Mouse (Mus musculus) embryonic facial prominence, embryonic 10.5 days (tissue): Measurements from ENCODE around the gene Cldn34c4. TPM values are rescaled to one million over a fixed set of nuclear protein-coding genes. Genes with fewer than 3 reads are reported as not detected.

Experiments used
- DNase-seq: peaks from one replicate; pipeline ENCODE4 v3.0.0-alpha.2; 2017; ENCODE audit warnings: low spot score
- H3K27ac ChIP-seq: fragments of 300-500 bp; sonication (generic); replicated peaks from 2 replicates; pipeline ENCODE4 v1.5.1; 2016; ENCODE audit warnings: mild to moderate bottlenecking
- H3K27me3 ChIP-seq: fragments of 300-500 bp; sonication (generic); replicated peaks from 2 replicates; pipeline ENCODE4 v1.6.1; 2016; ENCODE audit warnings: low read depth, mild to moderate bottlenecking; ENCODE audit not compliant: poor library complexity, severe bottlenecking
- H3K36me3 ChIP-seq: fragments of 300-500 bp; sonication (generic); replicated peaks from 2 replicates; pipeline ENCODE4 v1.6.1; 2016; ENCODE audit warnings: mild to moderate bottlenecking, moderate library complexity
- H3K4me1 ChIP-seq: fragments of 300-500 bp; sonication (generic); 2 replicates; pipeline ENCODE4 v1.6.1; 2016
- H3K4me3 ChIP-seq: fragments of 300-500 bp; sonication (generic); 2 replicates; pipeline ENCODE4 v1.5.1; 2016; ENCODE audit warnings: mild to moderate bottlenecking, moderate library complexity
- H3K9me3 ChIP-seq: fragments of 300-500 bp; sonication (generic); 2 replicates; pipeline ENCODE4 v1.6.1; 2016; ENCODE audit warnings: mild to moderate bottlenecking
- WGBS: fragments of 180-500 bp; shearing (Covaris S2); methylation state at CpG from one replicate; pipeline ENCODE4 v1.1.7; 2016; 5-methylcytosine and 5-hydroxymethylcytosine counted together
- polyA plus RNA-seq: library from polyadenylated mRNA; unstranded; fragments of >200 nt; fragmentation: Nextera tagmentation; extraction: Ambion mirVana; gene quantifications from 2 replicates; pipeline ENCODE4 v1.2.1, GENCODE M21; 2016

Gene Cldn34c4
- polyA plus RNA-seq: not detected in 2 replicates

DNA sequence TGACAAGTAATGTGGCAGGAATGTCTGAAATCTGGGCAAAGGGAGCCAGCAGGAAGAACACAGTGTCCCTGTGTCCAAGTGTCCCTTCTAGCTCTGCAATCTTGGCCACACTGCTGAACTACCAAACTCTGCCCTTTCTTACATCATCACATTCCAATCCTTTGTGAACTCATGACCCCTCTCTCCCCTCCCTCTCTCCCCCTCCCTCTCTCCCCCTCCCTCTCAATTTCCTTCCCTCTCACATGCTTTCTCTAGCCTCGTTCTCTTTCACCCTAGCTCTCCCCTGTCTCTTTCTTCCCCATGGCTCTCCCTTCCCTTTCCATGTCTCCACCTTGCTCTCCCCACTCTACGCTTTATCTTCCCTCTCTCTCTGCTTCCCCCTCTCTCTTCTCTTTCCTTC lies at the start of gene Cldn34c4:
Cldn34c4 (minus strand) TSS at position 101 of the 400 bp plus-strand sequence.
- H3K36me3 ChIP-seq: no peaks in the 10 kb centered on the region
- H3K4me3 ChIP-seq: no peak within 1 kb of the TSS
- no peak for DNase-seq
- no peaks in the 10 kb centered on the region for H3K27me3 ChIP-seq
- no peak within 1 kb of the TSS for H3K27ac ChIP-seq
- H3K4me1 ChIP-seq: no peaks in the 10 kb centered on the region
- WGBS: 62% methylated on average over 2 of the region's 2 CpGs
- H3K9me3 ChIP-seq: no peaks in the 10 kb centered on the region

DNA sequence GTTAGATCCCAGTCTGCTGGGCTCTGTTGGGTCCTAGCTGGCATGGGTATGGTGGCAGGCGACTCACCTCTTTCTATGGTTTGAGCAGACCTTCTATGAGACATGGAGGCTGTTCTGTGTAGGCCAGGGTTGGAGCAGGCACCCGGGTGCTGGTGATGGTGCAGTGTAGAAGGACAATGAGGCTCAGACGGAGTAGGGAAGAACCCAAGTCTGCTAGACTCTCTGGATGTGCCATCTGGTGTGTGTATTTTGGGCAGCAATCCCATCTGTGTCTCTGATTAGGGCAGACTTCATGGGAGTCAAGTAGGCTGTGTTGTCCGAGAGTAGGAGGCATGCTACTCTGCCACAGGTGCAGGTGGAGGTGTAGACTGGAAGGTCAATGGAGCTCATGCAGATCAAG lies 10.7 kb upstream of the Cldn34c4 start:
- Histone ChIP-seq H3K9me3 (0 out of 2 replicates have a peak, but pooled peaks cover 4% of the 10 kb centered on the region), H3K27me3 (no peaks in the 10 kb centered on the region), H3K4me3 (no peak overlapping the region), H3K36me3 (no peaks in the 10 kb centered on the region), H3K4me1 (no peaks in the 10 kb centered on the region), H3K27ac (no peak overlapping the region)
- no peak for DNase-seq
- WGBS: 83% methylated on average over 4 of the region's 4 CpGs
